Mouse (Mus musculus) megakaryocyte-erythroid progenitor cell, adult 5-6 weeks (primary cell): ENCODE data around the gene Bcas3. TPM values are rescaled to one million over a fixed set of nuclear protein-coding genes. Genes with fewer than 3 reads are reported as not detected.

ENCODE experiments used
- ATAC-seq: replicated peaks from 2 replicates; pipeline ENCODE4 v1.8.0; 2016; ENCODE audit warnings: mild to moderate bottlenecking, inconsistent platforms; ENCODE audit not compliant: severe bottlenecking, poor library complexity, low FRiP score, low TSS enrichment
- total RNA-seq, 2 experiments: library from RNA; stranded (forward) in 1 of 2; stranded (reverse) in 1 of 2; fragments of 200-1000, 215-1000 nt in 1 of 2; fragments of >200 nt in 1 of 2; fragmentation: Nextera tagmentation in 1 of 2; gene quantifications; 2 replicates each; pipeline ENCODE4 v1.2.3; 2014 to 2017

Bcas3 gene
- total RNA-seq, 2 experiments from 2014 or later: 22.6 to 64.0 TPM

DNA sequence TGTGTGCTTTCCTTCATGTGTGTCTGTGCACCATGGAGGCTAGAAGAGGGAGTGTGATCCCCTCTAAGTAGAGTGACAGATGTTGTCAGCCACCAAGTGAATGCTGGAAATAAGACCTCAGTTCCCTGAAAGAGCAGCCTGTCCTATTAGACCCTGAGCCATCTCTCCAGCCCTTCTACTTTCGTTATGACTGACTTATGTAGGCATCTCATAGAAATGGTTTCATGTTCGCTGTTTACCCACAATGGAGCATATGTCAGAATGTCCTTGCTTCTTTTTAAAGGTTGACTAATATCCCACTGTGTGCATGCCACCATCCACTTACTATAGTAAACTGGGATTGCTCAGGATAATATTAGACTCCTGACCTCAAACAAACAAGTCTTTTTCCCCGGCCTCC lies 13.2 kb downstream of the Bcas3 start:
- ATAC-seq: no peak

GRCm38 (mm10) chr11:85367823-85368222 lies 14.9 kb downstream of the Bcas3 start:
- ATAC-seq: no peak

GRCm38 (mm10) chr11:85379091-85379490 lies 26.1 kb downstream of the Bcas3 start:
- ATAC-seq: no peak

DNA sequence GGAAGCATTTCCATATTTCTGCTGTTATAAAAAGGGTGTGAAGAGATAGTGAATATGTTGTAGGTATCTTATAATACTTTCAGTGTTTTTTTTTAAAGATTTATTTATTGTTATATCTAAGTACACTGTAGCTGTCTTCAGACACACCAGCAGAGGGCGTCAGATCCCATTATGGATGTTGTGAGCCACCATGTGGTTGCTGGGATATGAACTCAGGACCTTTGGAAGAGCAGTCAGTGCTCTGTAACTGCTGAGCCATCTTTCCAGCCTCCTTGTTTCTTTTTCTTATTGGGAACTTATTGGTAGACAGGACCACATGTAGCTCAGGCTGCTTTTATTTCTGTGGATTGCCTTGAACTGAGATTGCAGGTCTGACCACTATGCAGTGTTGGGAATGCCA lies 27.1 kb downstream of the Bcas3 start:
- ATAC-seq: no peak

DNA sequence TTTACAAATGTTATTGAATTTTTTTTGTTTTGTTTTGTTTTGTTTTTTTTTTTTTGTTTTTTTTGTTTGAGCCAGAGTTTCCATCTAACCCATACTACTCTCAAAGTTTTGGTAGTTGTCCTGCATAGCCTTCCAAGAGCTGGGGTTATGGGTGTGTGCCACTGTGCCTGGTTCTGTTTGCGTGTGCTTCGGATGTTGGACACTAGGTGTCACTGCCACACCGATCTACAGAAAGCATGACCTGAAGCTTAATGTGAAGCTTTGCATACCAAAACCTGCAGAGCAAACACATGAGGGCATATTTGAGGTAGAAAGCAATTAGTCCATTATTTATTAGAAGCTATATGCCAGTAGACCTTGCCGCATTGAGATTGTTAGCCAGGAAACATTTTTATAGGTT lies 29.1 kb downstream of the Bcas3 start:
- peak; percentile 91 for ATAC-seq

DNA sequence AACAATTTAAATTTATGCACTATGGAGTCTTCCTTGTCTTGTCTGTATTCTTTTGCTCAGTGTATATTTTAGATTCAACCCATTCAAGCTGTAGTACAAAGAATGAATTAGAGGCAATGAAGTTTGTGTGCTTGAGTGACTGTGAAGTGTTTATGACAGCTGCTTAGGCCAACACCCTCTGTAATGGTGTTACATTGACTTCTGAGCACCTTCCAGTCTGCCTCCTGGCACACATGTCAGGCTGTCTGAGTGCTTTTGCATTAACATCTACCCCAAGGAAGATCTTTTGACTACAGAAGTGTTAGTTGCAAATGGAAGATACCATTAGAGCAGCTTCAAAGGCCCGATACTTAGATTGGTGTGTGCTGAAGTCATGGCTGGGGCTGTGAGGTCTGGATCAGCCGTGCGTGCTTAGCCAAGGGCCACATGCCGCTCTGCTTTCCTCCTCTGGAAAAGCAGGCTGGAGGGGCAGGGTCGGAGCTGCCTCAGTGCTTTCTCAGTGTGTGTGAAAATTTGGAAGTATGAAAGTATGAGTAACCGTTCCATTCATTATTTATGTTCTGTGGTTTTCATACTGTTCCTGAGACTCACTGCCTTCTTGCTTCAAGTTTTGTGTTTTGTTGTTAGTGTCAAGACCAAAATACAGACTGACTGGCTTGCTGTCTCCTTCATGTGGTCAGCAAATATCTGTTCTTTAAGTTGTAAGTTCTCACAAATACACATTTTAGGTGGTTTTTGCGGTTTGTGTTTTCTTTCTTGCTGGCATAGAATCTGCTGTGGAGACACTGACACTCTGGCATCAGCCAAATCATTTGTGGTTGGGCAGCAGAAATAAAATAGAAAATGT lies 31.2 kb downstream of the Bcas3 start:
- ATAC-seq: no peak

DNA sequence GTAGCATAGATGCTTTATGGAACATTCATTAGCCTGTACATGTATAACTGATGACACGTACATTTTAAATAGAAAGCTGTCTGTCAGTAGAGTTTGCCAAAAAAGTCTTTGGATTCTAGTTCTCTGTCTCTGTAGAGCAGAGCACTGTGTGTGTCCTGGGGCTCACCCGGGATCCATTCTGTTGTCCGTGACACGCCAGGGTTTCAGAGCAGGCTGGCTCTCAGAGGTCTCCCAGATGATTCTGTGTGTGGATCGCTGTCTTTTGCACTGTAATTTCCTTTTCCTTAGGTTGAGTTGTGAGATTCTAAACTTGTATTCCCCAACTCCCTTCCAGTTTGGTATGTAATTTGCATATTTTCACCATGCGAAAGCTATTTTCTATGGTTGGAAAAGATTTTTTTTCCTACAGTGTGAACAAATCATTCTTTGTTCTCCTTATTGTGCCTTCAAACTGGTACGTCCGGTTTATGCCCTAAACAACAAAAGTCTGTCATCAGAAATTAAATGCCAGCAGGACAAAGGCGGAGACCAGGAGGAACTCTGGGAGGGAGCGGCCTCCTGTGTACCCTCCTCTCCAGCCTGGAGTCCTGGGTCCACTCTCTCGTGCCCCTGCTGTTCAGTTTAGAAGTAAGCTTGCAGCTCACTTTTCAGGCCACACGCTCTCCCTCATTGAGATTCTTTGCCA lies 39.4 kb downstream of the Bcas3 start:
- no peak for ATAC-seq

DNA sequence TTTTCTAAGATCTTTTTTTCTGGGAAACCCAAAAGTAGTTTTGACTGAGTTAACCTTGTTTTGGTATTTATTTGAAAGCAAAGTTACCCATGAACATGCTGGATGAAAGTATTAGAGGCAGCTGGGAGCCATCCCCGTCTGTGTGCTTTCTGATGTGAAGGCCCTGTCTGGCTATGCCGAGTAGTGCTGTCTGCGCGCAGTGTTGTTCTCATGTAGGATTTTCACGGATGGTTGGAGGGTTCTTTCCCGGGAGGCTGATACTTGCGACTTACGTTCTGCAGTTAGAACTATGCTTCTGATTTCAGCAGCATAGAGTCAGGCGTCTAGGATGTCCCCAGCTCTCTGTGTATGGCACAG lies 39.9 kb downstream of the Bcas3 start:
- ATAC-seq: no peak

DNA sequence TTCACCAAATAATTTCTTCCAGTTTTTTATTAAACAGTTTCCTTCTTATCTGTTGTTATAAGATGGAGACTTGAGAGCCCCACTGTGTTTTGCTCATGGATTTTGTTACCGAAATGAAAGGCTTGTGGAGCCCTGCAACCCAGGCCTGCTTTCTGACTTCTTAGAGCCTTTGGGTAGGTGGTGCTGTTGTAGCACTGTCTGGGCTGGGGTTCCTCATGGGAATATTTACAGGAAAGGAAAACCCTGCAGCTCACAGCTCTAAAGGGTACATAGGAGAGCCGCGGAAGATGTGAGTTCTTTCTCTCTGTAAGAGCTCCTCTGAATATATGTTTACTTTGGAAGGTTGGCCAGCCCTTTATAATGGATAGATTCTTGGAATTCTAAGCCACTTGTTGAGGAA lies 41.0 kb downstream of the Bcas3 start:
- no peak for ATAC-seq

DNA sequence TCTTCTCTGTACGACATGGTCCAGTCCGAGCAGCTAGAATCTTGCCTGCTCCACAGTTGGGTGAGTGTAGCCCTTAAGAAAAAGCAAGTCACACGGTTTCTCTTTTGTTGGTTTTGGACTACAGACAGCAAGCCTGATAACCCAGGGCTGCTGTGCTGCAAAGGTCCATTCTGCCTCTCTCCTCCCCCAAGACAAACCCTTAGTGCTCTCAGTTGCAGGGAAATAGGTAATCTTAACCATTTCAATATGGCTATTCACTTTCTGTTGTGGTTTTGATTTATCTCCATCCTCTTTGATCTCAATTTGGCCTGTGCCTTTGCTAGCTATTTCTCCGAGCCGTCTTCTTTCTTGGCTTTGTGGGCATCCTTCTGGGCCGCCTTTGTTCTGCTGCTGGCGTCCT lies 42.4 kb downstream of the Bcas3 start:
- ATAC-seq: no peak

DNA sequence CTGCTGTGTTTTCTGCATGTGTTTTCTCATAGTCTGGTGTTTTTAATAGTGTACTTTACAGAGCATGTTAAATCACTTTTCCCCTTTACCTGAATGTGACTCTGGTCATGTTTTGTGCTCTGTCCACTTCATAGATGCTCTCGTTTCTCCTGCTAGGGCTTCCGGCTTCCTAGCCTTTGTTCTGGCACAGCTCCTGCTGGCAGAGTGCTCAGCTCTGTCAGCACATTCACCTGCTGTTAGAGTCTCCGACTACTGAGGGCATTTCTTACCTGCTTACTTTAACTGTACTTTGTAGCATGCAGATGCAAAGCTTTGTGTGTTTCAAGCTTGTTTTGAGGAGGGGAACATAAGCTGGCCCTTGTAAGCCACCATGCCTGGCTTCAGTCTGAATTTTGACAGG lies 53.6 kb downstream of the Bcas3 start:
- ATAC-seq: no peak

- ATAC-seq: no peak
Observed at GRCm38 (mm10) chr11:85407700-85408099, 54.7 kb downstream of the Bcas3 start.

GRCm38 (mm10) chr11:85412319-85412718 lies 59.4 kb downstream of the Bcas3 start:
- no peak for ATAC-seq

- ATAC-seq: no peak
Observed at GRCm38 (mm10) chr11:85414476-85414875, 61.5 kb downstream of the Bcas3 start.

DNA sequence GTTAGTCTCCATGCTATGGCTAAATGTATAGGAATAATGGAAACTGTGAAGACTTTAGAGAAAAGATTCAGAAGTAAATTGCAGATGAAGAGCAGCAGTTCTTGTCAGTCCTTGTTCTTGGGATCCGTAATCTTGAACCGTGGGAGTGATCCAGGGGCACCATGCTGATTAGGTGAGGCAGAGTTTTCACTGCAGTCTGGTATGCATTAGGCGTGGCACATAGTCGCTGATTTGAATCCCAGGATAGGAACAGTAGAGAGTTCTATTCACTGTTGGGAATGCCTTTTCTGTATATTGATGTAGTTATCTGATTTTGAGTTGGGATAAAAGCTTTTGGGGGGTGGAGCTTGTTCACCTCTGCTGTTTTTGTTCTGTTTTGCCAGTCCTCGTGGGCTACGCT lies 74.4 kb downstream of the Bcas3 start:
- no peak for ATAC-seq

- ATAC-seq: no peak
Observed at GRCm38 (mm10) chr11:85428227-85428626, 75.3 kb downstream of the Bcas3 start.

DNA sequence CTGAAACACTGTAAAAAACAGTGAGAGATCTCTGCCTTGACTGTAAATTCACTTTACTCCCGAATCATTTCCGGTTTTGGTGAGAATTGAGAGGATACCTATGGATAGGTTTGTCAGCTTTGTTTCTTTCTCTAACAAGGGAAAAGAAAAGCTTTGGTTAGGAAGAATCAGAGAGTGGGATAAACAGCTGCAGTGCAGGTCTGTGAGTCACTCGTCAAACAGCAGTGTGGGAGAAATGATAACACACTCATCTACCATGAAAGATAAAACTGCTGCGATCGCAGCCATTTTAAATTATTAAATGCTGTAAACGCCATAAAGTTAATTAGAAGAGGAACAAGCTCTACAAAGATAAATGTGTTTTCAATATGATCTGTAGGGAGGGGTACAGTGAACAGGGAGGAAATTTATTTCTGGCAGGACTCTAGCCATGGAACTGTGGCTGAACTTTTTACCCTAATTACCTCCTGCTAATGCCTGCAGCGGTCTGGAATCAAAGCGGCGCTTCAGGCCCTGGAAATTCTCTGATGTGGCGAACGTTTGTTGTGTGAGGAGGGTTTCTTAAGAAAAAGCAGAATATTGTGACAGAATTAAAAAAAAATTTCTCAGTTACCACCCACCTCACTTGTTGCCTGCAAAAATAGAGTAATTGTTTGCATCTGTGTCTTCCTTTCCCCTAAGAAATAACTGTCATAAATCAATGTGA lies 77.9 kb downstream of the Bcas3 start:
- no peak for ATAC-seq

GRCm38 (mm10) chr11:85447375-85447774 lies 94.4 kb downstream of the Bcas3 start:
- no peak for ATAC-seq

GRCm38 (mm10) chr11:85453598-85454304 lies 100.8 kb downstream of the Bcas3 start:
- ATAC-seq: no peak

- ATAC-seq: no peak
Observed at GRCm38 (mm10) chr11:85454305-85454682, 101.3 kb downstream of the Bcas3 start.
